Mouse (Mus musculus): ENCODE data around the gene Ganab. TPM values are rescaled to one million over a fixed set of nuclear protein-coding genes. Genes with fewer than 3 reads are reported as not detected.
"Not testable (repeated sequence)": the region's sequence is repeated elsewhere in the genome, so short reads cannot be mapped to it uniquely, and the experiment has no call there.

The Ganab gene
- polyA plus RNA-seq, 1 experiment, result 74.1 TPM

DNA sequence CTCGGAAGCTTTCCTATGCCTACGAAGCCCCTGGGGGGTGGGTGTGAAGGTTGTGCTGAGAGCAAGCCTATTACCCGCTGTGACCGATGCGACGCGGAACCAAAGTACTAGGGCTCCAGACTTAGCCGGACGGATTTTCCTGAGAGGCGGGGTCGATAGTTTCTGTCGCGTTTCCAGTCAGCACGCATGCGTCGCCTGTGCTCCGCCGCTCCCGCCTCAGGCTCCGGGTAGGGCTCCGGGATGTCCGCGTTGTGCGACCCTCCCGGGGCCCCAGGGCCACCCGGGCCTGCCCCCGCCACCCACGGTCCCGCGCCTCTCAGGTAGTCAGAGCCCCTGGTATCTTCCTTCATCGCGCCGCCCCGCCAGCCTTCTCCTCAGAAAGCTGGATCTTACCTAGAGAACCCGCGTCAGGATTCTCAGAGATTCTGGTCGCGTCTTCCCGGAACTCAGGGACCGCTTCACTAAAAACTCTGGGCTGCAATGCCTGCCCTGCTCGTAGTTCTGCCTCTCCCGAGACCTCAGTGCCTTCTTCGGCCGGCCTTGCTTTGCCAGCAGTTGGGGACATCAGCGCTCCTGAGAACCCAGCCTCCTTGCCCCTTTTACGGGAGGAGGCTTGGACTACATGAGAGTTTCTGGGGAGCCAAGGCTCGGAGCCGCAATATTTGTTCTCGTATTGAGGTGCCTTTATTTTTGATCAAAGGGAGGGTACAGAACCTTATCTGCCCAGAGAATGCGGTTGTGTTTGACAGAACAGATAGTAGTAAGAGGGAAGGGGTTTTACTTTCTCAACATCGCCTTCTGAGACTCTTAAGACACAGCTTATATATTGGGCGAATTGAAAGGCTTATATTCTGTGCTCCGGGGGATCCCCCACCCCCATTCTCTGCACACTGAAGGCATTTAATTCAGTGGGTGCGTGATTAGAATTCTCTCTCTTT lies 4.8 kb upstream of the Ganab start, which contains the start of gene Ints5:
TSS of gene Ints5 (plus strand) at position 177 of the 938 bp plus-strand sequence.
- H3K4me3 ChIP-seq (ENCODE audit: low read depth, low read length), result peak within 1 kb of the TSS; percentile 99
- peaks cover 13% of the 10 kb centered on the region; the same call in 1 of the 2 replicates for H3K36me3 ChIP-seq (ENCODE audit: control insufficient read depth, insufficient read depth, low read length)
- H3K27me3 ChIP-seq (ENCODE audit: control insufficient read depth, insufficient read depth, low read length), result no peaks in the 10 kb centered on the region
- H3K27ac ChIP-seq (ENCODE audit: insufficient read depth, low read depth, low read length), result peak within 1 kb of the TSS; percentile 46
- WGBS, result 1% methylated on average over 54 of the region's 54 CpGs
- H3K4me1 ChIP-seq (ENCODE audit: control insufficient read depth, insufficient read depth, insufficient read length, low read length), result peaks cover 8% of the 10 kb centered on the region
- TF ChIP-seq CTCF (IDR thresholded peaks at IDR 0.05; ENCODE audit: extremely low read depth, insufficient read length, insufficient replicate concordance, low read depth, low read length) (no peak), POLR2A (IDR thresholded peaks at IDR 0.05; ENCODE audit: low read depth, low read length) (peak; percentile 64)

DNA sequence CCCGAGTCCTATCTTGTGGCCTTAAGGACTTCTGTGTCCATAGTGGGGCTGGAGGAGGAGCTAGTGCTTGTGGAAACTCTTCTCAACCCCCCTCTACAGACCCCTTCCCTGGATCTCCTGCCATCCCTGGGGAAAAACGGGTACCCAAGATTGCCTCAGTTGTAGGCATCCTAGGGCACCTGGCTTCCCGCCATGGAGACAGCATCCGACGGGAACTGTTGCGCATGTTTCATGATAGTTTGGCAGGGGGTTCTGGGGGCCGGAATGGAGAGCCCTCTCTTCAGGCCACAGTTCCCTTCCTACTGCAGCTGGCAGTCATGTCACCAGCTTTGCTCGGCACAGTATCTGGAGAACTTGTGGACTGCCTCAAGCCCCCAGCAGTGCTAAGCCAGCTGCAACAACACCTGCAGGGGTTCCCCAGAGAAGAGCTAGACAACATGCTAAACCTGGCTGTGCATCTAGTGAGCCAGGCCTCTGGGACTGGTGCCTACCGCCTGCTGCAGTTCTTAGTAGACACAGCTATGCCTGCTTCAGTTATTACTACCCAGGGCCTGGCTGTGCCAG lies 2.4 kb upstream of the Ganab start:
- no peak overlapping the region for H3K4me3 ChIP-seq (ENCODE audit: low read depth, low read length)
- no peaks in the 10 kb centered on the region for H3K27me3 ChIP-seq (ENCODE audit: control insufficient read depth, insufficient read depth, low read length)
- H3K36me3 ChIP-seq (ENCODE audit: control insufficient read depth, insufficient read depth, low read length), result peaks cover 11% of the 10 kb centered on the region; the same call in 1 of the 2 replicates
- H3K4me1 ChIP-seq (ENCODE audit: control insufficient read depth, insufficient read depth, insufficient read length, low read length), result peaks cover 8% of the 10 kb centered on the region
- TF ChIP-seq POLR2A (IDR thresholded peaks at IDR 0.05; ENCODE audit: low read depth, low read length), result no peak
- TF ChIP-seq CTCF (IDR thresholded peaks at IDR 0.05; ENCODE audit: extremely low read depth, insufficient read length, insufficient replicate concordance, low read depth, low read length), result no peak
- 89% methylated on average over 9 of the region's 9 CpGs for WGBS
- H3K27ac ChIP-seq (ENCODE audit: insufficient read depth, low read depth, low read length), result no peak overlapping the region

DNA sequence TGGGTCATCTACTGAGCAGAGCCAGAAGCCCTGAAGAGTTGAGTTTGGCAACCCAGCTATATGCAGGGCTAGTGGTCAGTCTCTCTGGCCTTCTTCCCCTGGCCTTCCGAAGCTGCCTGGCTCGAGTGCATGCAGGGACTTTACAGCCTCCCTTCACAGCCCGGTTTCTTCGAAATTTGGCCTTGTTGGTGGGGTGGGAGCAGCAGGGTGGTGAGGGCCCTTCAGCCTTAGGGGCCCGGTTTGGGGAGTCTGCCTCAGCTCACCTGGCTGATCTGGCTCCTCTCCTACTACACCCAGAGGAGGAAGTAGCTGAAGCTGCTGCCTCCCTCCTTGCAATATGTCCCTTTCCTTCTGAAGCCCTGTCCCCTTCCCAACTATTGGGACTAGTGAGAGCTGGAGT lies 1.6 kb upstream of the Ganab start:
- WGBS, result 57% methylated on average over 5 of the region's 5 CpGs
- not testable (repeated sequence) for H3K4me1 ChIP-seq (ENCODE audit: control insufficient read depth, insufficient read depth, insufficient read length, low read length)

DNA sequence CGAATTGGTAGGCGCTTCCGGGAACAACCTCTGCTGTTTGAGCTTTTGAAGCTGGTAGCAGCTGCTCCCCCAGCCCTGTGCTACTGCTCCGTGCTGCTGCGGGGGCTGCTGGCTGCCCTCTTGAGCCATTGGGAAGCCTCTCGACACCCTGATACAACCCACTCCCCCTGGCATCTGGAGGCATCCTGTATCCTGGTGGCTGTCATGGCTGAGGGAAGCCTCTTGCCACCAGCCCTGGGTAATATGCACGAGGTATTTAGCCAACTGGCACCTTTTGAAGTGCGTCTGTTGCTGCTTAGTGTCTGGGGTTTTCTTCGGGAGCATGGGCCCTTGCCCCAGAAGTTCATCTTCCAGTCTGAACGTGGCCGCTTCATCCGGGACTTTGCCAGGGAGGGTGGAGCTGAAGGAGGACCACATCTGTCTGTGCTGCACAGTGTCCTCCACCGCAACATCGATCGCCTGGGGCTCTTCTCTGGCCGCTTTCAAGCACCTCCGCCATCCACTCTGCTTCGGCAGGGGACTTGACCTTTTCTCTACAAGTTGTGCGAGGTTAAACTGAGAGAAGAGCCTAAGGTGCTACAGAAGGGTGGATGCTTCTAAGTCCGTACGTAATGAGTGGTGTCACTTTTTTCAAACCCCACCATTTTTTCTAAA lies 533 bp upstream of the Ganab start:
- H3K4me1 ChIP-seq (ENCODE audit: control insufficient read depth, insufficient read depth, insufficient read length, low read length); H3K27me3 ChIP-seq (ENCODE audit: control insufficient read depth, insufficient read depth, low read length): not testable (repeated sequence)
- H3K36me3 ChIP-seq (ENCODE audit: control insufficient read depth, insufficient read depth, low read length), result peaks cover 13% of the 10 kb centered on the region
- peak overlapping the region; percentile 71 for H3K4me3 ChIP-seq (ENCODE audit: low read depth, low read length)
- peak overlapping the region; percentile 84 for H3K27ac ChIP-seq (ENCODE audit: insufficient read depth, low read depth, low read length)
- WGBS, result 15% methylated on average over 21 of the region's 21 CpGs

More for the DNA sequence above, 1.6 kb upstream of the Ganab start:
- H3K36me3 ChIP-seq (ENCODE audit: control insufficient read depth, insufficient read depth, low read length); H3K27ac ChIP-seq (ENCODE audit: insufficient read depth, low read depth, low read length); H3K4me3 ChIP-seq (ENCODE audit: low read depth, low read length); H3K27me3 ChIP-seq (ENCODE audit: control insufficient read depth, insufficient read depth, low read length): not testable (repeated sequence)

DNA sequence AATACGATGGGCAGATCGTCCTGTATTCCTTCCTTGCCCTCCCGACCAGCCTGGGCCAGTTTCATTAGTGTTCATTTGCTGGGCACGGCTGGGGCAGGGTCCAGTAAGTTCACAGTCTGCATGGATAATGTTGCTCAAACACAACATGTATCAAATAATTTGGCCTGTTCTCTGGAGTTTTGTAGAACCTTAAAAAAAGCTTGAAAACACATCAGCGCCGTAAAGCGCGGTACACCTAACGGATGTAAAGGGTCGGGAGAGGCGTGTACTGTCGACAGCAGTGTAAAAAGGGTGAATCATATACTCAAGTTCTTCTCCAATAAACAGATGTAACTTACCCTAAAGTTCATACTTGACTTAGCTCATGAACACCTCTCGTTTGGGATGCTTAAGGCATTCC lies 705 bp downstream of the Ganab start:
- Histone ChIP-seq H3K4me1 (ENCODE audit: control insufficient read depth, insufficient read depth, insufficient read length, low read length) (peaks cover 8% of the 10 kb centered on the region), H3K27ac (ENCODE audit: insufficient read depth, low read depth, low read length) (peak overlapping the region; percentile 44), H3K27me3 (ENCODE audit: control insufficient read depth, insufficient read depth, low read length) (no peaks in the 10 kb centered on the region), H3K36me3 (ENCODE audit: control insufficient read depth, insufficient read depth, low read length) (peaks cover 21% of the 10 kb centered on the region), H3K4me3 (ENCODE audit: low read depth, low read length) (peak overlapping the region; percentile 71)
- 1% methylated on average over 13 of the region's 13 CpGs for WGBS
- no peak for TF ChIP-seq POLR2A (IDR thresholded peaks at IDR 0.05; ENCODE audit: low read depth, low read length)
- TF ChIP-seq CTCF (IDR thresholded peaks at IDR 0.05; ENCODE audit: extremely low read depth, insufficient read length, insufficient replicate concordance, low read depth, low read length), result no peak

DNA sequence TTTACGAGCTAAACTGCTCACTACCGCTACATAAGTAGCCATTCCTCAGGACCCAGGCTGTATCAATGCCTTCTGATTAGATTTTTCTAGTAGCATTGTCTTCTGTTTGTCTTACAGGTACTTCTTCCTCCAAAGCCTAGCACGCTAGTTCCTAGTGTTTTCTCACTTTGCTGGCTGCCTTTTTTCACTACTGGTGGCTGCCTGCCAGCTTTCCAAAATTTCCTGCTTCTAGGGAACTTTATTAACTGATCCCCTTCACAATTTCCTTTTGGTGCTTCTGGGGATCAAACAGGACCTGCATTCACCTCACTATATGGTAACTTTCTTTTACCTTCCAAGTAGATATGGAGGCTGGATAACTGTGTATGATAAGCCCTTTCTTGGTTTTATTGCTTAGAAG lies 1.2 kb downstream of the Ganab start:
- WGBS, result 15% methylated on average over 3 of the region's 3 CpGs

DNA sequence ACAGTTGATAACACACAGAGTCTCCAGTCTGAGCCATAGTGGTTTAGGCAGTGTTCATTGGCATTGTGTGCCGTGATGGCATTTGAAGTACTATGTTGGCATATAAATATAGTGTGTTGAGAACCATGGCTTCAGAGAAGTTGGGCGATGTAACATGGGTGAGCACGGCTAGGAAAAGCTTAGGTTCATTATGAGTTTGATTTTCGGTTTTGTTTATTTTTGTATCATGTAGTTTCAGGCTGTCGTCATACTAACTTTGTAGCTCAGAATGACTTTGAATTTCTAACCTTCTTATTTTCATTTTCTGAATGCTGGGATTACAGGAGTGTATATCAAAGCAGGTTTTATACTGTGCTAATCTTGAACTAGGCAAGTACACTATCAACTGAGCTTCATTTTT lies 5.5 kb downstream of the Ganab start:
- no peaks in the 10 kb centered on the region for H3K4me1 ChIP-seq (ENCODE audit: control insufficient read depth, insufficient read depth, insufficient read length, low read length)
- TF ChIP-seq POLR2A (IDR thresholded peaks at IDR 0.05; ENCODE audit: low read depth, low read length), result no peak
- TF ChIP-seq CTCF (IDR thresholded peaks at IDR 0.05; ENCODE audit: extremely low read depth, insufficient read length, insufficient replicate concordance, low read depth, low read length), result no peak
- H3K4me3 ChIP-seq (ENCODE audit: low read depth, low read length), result no peak overlapping the region
- 90% methylated on average over 5 of the region's 5 CpGs for WGBS
- no peaks in the 10 kb centered on the region for H3K27me3 ChIP-seq (ENCODE audit: control insufficient read depth, insufficient read depth, low read length)
- H3K36me3 ChIP-seq (ENCODE audit: control insufficient read depth, insufficient read depth, low read length), result peaks cover 52% of the 10 kb centered on the region
- no peak overlapping the region for H3K27ac ChIP-seq (ENCODE audit: insufficient read depth, low read depth, low read length)

More for the DNA sequence above, 1.2 kb downstream of the Ganab start:
- Histone ChIP-seq H3K36me3 (ENCODE audit: control insufficient read depth, insufficient read depth, low read length) (peaks cover 24% of the 10 kb centered on the region), H3K4me1 (ENCODE audit: control insufficient read depth, insufficient read depth, insufficient read length, low read length) (peaks cover 8% of the 10 kb centered on the region), H3K4me3 (ENCODE audit: low read depth, low read length) (no peak overlapping the region), H3K27ac (ENCODE audit: insufficient read depth, low read depth, low read length) (no peak overlapping the region), H3K27me3 (ENCODE audit: control insufficient read depth, insufficient read depth, low read length) (no peaks in the 10 kb centered on the region)
- TF ChIP-seq CTCF (IDR thresholded peaks at IDR 0.05; ENCODE audit: extremely low read depth, insufficient read length, insufficient replicate concordance, low read depth, low read length) (no peak), POLR2A (IDR thresholded peaks at IDR 0.05; ENCODE audit: low read depth, low read length) (no peak)

Measured in small intestine, adult 2 months (tissue).